Mouse (Mus musculus) heart, postnatal 0 days (tissue): ENCODE measurements around the gene Ackr2.

Experiments
- CTCF ChIP-seq: IDR thresholded peaks from 2 replicates; pipeline ENCODE4 v1.5.1; 2016; ENCODE audit warnings: antibody characterized with exemption, control low read depth, low read depth
- EP300 ChIP-seq: IDR thresholded peaks from 2 replicates; pipeline ENCODE4 v1.6.1; 2016; ENCODE audit warnings: antibody characterized with exemption, low read depth

- TF ChIP-seq CTCF (no peak), EP300 (no peak)
Observed at GRCm38 (mm10) chr9:121927721-121928120, 29.6 kb downstream of the Ackr2 start.
